Mouse (Mus musculus): ENCODE data around the gene Sfxn4. TPM values are rescaled to one million over a fixed set of nuclear protein-coding genes. Genes with fewer than 3 reads are reported as not detected.
A peak's percentile ranks its signal among the peaks of the same experiment; 100 is the strongest.

Gene Sfxn4
- total and polyA plus RNA-seq, 3 experiments = 2.2 to 3.9 (median 3.1) TPM

DNA sequence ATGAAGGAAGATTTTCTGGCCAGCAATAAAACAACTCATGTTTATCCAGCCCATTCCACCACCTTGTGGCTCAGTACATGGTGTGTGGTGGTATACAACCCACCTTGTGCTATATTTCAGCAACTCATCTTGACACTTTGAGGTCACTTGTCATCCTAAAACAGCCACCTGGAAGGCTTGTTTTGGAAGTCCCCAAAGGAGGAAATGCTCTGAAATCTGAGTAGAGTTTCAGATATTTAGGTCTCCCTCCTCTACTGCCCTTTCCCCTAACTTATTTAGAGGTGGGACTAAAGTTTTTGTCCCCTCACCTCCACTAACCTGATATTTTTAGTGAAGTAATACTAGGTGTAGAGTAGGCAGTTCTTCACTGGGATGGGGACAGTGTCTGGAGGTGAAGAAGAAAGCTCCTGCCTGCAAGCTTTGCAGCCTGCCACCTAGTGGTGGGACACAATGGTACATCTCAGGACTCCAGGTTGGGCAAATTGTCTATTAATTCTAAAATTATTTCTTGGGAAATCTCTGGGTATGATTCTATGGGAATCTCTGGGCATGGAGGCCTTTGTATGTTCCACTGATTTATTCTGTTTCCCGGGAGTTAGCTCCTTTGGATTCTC is 30.8 kb upstream of the Sfxn4 start:
- Histone ChIP-seq H3K9ac (ENCODE audit: insufficient read depth, low read depth) (peak overlapping the region; percentile 61; the same call in 1 of the 2 replicates), H3K9me3 (replicated peaks; ENCODE audit: low read length) (no peaks in the 10 kb centered on the region), H3K79me2 (replicated peaks; ENCODE audit: control insufficient read depth, extremely low read depth, insufficient read depth, poor library complexity, severe bottlenecking) (peaks cover 13% of the 10 kb centered on the region), H3K27ac (ENCODE audit: insufficient read depth, low read depth) (no peak overlapping the region), H3K4me1 (ENCODE audit: control insufficient read depth in 1 of 2, insufficient read depth in 2 of 2) (peaks cover 3 to 48% of the 10 kb centered on the region in 2 experiments; a peak in 3 of 4 replicates), H3K4me2 (ENCODE audit: insufficient read depth, low read depth, poor library complexity, severe bottlenecking) (peak overlapping the region; percentile 94), H3K27me3 (replicated peaks) (no peaks in the 10 kb centered on the region), H3K36me3 (replicated peaks in 1 of 2; ENCODE audit: control insufficient read depth in 1 of 2, insufficient read depth in 1 of 2, low read length in 1 of 2) (no peaks in the 10 kb centered on the region), H3K4me3 (replicated peaks in 1 of 3; ENCODE audit: low read depth in 2 of 3, low read length in 2 of 3, poor library complexity in 1 of 3) (peak overlapping the region; percentile 88 to 93 (median 90))
- dilution Hi-C loops (cut with MboI; ENCODE audit: extremely low pct_ligation_motif_present, extremely low pct_unique_long_range_greater_than_20kb, low sequenced_read_pairs) = no loop called here
- DNase-seq (ENCODE audit: extremely low read depth) = peak; percentile 77
- in situ Hi-C loops (cut with MboI; ENCODE audit: low pct_ligation_motif_present, low pct_unique_long_range_greater_than_20kb, low sequenced_read_pairs) = loop anchor here (10.0 kb wide), 1 partner anchor 53 kb away; no protein-coding TSS in a partner anchor
- TF ChIP-seq CHD2 (IDR thresholded peaks at IDR 0.05; ENCODE audit: low read length) (no peak), MAZ (IDR thresholded peaks at IDR 0.05; ENCODE audit: low read depth, low read length) (peak; percentile 38; the same call in 1 of the 2 replicates), POLR2A (IDR thresholded peaks at IDR 0.05; ENCODE audit: low read depth, low read length) (no peak), MXI1 (IDR thresholded peaks at IDR 0.05; ENCODE audit: low read depth, low read length) (peak; percentile 56; the same call in 1 of the 2 replicates), NRF1 (IDR thresholded peaks at IDR 0.05; ENCODE audit: low read depth, low read length) (no peak), POLR2AphosphoS2 (IDR thresholded peaks at IDR 0.05; ENCODE audit: low read depth, low read length) (no peak), BHLHE40 (IDR thresholded peaks at IDR 0.05; ENCODE audit: low read depth, low read length) (no peak), ZC3H11A (IDR thresholded peaks at IDR 0.05; ENCODE audit: low read depth, low read length) (no peak), USF2 (conservative IDR thresholded peaks at IDR 0.05; ENCODE audit: low read depth, low read length) (no peak), HCFC1 (IDR thresholded peaks at IDR 0.05; ENCODE audit: low read depth, low read length) (peak; percentile 15; the same call in 1 of the 2 replicates), ZKSCAN1 (IDR thresholded peaks at IDR 0.05; ENCODE audit: borderline replicate concordance, low read depth, low read length) (no peak), SIN3A (IDR thresholded peaks at IDR 0.05; ENCODE audit: low read length) (0 out of 2 replicates have a peak, but pooled peaks have one; percentile 57), PAX5 (IDR thresholded peaks at IDR 0.05; ENCODE audit: low read length) (no peak), IRF4 (IDR thresholded peaks at IDR 0.05; ENCODE audit: low read depth, low read length) (0 out of 2 replicates have a peak, but pooled peaks have one; percentile 19), ELF1 (IDR thresholded peaks at IDR 0.05; ENCODE audit: low read depth, low read length) (0 out of 2 replicates have a peak, but pooled peaks have one; percentile 10), JUND (conservative IDR thresholded peaks at IDR 0.05; ENCODE audit: low read depth, low read length) (no peak), CHD1 (IDR thresholded peaks at IDR 0.05; ENCODE audit: low read depth, low read length) (0 out of 2 replicates have a peak, but pooled peaks have one; percentile 50), GABPA (IDR thresholded peaks at IDR 0.05; ENCODE audit: insufficient replicate concordance, low read depth, low read length) (no peak), TBP (conservative IDR thresholded peaks at IDR 0.05; ENCODE audit: low read depth, low read length) (no peak), ETS1 (conservative IDR thresholded peaks at IDR 0.05; ENCODE audit: low read depth, low read length) (peak; percentile 35; the same call in 1 of the 2 replicates), NELFE (IDR thresholded peaks at IDR 0.05; ENCODE audit: low read depth, low read length) (no peak), RAD21 (IDR thresholded peaks at IDR 0.05; ENCODE audit: low read depth, low read length) (peak; percentile 60), MAFK (IDR thresholded peaks at IDR 0.05; ENCODE audit: insufficient replicate concordance, low read length) (no peak), E2F4 (IDR thresholded peaks at IDR 0.05; ENCODE audit: insufficient replicate concordance, low read depth, low read length) (no peak), TCF12 (IDR thresholded peaks at IDR 0.05; ENCODE audit: low read depth, low read length) (0 out of 2 replicates have a peak, but pooled peaks have one; percentile 25), EP300 (IDR thresholded peaks at IDR 0.05; ENCODE audit: low read length) (peak; percentile 37; the same call in 1 of the 2 replicates), ZMIZ1 (IDR thresholded peaks at IDR 0.05; ENCODE audit: low read depth, low read length) (no peak), MYC (IDR thresholded peaks at IDR 0.05; ENCODE audit: low read depth, low read length) (no peak), KAT2A (IDR thresholded peaks at IDR 0.05; ENCODE audit: insufficient replicate concordance, low read length) (no peak), ZNF384 (IDR thresholded peaks at IDR 0.05; ENCODE audit: low read depth, low read length) (no peak), CTCF (conservative IDR thresholded peaks at IDR 0.05 in 1 of 2, IDR thresholded peaks at IDR 0.05 in 1 of 2; ENCODE audit: low read depth in 2 of 2, low read length in 2 of 2) (peak; percentile 69 to 82), USF1 (IDR thresholded peaks at IDR 0.05; ENCODE audit: low read depth, low read length) (no peak), JUN (IDR thresholded peaks at IDR 0.05; ENCODE audit: insufficient read depth, low read depth, low read length) (no peak), MAX (IDR thresholded peaks at IDR 0.05; ENCODE audit: low read length) (no peak), SMC3 (IDR thresholded peaks at IDR 0.05; ENCODE audit: low read depth, low read length) (peak; percentile 72), MEF2A (IDR thresholded peaks at IDR 0.05; ENCODE audit: borderline replicate concordance, low read depth, low read length) (0 out of 2 replicates have a peak, but pooled peaks have one; percentile 52), UBTF (IDR thresholded peaks at IDR 0.05; ENCODE audit: low read depth, low read length) (no peak), RCOR1 (conservative IDR thresholded peaks at IDR 0.05; ENCODE audit: low read depth, low read length) (peak; percentile 50; the same call in 1 of the 2 replicates)
